Mouse (Mus musculus) right cerebral cortex, adult 2 months (tissue): ENCODE measurements around the gene Mrnip.
A peak's percentile ranks its signal among the peaks of the same experiment; 100 is the strongest.

Experiments used
- DNase-seq, 2 experiments: peaks; one replicate each; pipeline ENCODE4 v3.0.0; 2021 to 2022; ENCODE audit warnings: low spot score in 2 of 2

The Mrnip gene

DNA sequence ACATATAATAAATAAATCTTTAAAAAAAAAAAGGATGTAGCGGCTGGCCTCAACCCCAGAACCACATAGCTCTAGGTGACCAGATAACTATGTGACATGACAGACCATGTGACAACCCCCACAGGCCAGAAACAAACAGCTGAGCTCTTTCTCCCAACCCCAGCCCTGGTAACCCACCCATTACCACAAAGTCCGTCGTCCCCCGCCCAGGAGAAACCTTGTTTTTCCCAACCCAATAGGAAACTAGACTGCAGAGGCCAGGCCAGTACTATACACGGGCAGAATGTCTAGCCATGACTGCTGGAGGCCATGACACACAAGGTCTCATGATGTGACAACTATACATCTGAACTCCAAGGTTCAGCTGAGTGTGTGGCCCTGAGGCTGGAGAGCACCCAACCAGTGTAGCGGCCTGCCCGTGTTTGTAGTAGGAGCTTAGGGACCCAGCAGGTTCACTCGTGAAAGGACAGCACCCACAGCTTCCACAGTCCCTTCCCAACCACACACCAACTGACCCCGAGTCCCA is 29.1 kb downstream of the Mrnip start:
- DNase-seq = no peak

DNA sequence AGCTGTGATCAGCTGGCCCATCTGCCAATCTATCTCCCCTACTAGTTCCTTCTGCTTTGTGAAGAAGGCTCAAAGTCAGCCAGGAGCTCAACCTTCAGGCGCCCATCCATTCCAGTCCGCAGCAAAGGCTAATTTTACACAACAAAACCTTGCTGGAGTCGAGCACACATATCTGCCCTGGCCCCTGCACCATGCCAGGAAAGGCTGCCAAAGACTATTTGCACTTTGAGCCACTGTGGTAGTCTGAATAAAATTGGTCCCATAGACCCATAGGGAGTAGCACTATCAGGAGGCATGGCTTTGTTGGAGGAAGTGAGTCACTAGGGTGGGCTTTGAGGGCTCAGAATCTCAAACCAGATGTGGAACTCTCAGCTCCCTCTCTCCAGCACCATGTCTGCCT is 31.2 kb downstream of the Mrnip start:
- no peak for DNase-seq

- DNase-seq = no peak
These were observed 31.8 kb downstream of the Mrnip start for GRCm38 (mm10) chr11:50206037-50206436.

- DNase-seq = no peak
These were observed 33.1 kb downstream of the Mrnip start for GRCm38 (mm10) chr11:50207344-50207743.

GRCm38 (mm10) chr11:50208039-50208438 is 33.8 kb downstream of the Mrnip start:
- DNase-seq = no peak

GRCm38 (mm10) chr11:50210101-50210504 is 35.9 kb downstream of the Mrnip start:
- peak; percentile 77 to 79 for DNase-seq

DNA sequence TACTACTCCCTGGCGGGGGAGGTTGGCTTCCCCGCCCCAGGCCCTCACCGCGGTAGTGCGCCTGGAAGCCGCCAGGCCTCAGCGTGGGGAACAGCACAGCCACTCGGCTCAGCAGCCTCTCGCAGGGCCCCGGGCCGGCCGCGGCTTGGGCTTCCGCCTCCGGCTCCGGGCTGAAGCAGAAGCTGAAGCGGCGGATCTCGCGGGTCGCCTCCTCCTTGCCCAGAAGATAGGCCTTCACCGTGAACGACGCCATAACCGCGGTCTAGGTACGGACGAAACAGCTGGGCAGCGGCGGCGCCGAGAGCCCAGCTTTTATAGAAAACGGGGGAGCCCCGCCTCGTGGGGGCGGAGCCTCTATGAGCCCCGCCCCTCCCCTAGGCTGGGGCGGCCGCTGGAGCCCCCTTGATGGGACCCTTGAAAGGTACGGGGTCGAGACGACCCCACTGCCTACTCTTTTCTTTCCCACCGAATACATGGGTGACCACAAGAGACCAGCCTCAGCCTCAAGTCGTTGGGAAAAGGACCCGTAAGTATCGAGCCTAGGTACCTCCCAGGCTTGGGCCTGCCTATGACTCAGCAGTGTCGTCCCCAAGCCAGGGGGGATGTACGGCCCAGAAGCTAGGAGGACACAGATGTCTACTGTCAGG is 36.4 kb downstream of the Mrnip start, which contains the start of the genes Sqstm1 and Mgat4b:
TSS of gene Sqstm1 (minus strand) at position 323 of the 647 bp plus-strand sequence.
TSS of gene Mgat4b (plus strand) at position 386 of the 647 bp plus-strand sequence.
- peak; percentile 84 to 89 for DNase-seq

GRCm38 (mm10) chr11:50211322-50212059 is 37.2 kb downstream of the Mrnip start:
- no peak for DNase-seq

GRCm38 (mm10) chr11:50212060-50212739 is 38.0 kb downstream of the Mrnip start:
- no peak for DNase-seq

- DNase-seq = peak in 1 of 2 experiments; percentile 50
These were observed 38.9 kb downstream of the Mrnip start for GRCm38 (mm10) chr11:50212848-50213758.

GRCm38 (mm10) chr11:50214631-50215030 is 40.4 kb downstream of the Mrnip start:
- DNase-seq = no peak

GRCm38 (mm10) chr11:50215633-50216032 is 41.4 kb downstream of the Mrnip start:
- DNase-seq = no peak

- no peak for DNase-seq
These were observed 42.6 kb downstream of the Mrnip start for GRCm38 (mm10) chr11:50216724-50217366.

DNA sequence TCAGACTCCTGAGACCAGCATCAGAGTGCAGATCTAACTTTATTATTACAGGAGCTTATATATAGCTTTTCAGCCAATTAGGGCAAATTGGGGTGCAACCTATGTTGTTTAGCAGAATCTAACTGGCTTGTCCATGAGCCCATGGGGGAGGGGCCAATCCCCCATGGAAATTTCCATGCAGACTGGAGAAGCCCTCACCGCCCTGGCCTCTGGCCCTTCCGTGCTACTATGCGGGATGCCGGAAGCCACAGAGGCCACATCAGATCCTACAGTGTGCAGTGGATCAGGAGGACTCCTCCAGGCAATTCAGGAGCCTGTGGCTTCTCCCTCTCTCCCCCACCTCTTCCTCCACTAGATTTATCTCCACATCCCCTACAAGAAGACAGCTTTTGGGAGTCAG is 43.6 kb downstream of the Mrnip start:
- DNase-seq = no peak

DNA sequence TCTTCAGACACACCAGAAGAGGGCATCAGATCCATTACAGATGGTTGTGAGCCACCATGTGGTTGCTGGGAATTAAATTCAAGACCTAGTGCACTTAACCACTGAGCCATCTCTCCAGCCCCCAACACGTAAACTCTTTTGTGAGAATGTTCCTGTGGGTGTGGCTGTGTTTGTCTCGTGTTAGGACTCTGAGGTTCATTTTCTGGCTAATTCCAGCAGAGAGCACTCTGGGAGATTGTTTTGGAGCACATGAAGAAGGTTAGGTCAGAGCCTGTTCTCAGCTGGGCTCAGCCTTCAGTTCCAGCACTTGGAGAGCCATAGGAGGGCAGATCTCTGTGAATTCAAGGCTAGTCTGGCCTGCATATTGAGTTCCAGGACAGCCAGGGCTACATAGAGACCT is 45.6 kb downstream of the Mrnip start:
- DNase-seq = no peak

- no peak for DNase-seq
These were observed 48.5 kb downstream of the Mrnip start for GRCm38 (mm10) chr11:50222559-50223276.

DNA sequence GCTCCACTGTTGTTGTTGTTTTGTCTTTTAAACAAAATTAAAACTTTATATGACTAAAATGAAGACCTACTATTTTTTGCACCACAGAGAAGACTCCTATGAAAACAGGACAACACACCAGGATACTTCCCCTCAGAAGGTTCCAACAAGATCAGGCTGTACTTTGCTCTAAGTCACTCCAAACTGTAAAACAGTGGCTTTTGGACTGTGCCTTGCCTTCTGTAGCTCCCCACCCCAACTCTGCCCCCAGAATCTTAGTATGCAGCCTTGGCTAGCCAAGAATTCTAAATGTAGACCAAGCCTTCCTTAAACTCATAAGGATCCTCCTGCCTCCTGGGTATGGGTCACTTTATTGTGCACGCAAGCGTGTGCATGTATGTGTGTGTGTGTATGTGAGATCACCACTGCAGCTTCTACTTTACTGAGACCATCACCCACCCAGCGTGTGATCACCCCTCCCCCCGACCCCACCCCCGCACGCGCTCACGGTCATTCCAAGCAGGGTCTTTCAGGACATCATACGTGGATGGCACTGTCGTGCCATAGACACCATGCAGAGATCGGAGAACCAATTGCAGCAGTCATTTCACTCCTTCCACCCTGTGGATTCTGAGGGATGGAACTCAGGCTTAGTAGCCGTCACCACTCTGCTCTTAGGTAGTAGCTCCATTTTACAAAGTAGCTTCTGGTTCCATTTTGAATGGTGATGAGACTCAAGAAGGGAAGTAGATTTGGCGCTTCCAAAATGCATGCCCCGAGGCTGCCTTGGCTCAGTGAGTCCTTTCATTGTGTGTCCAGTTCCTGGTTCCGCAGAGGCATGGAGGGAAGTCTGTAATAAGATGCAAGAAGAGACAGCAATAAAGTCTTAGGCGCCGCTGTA is 49.8 kb downstream of the Mrnip start:
- DNase-seq = no peak

- peak; percentile 70 to 88 for DNase-seq
These were observed 50.7 kb downstream of the Mrnip start for GRCm38 (mm10) chr11:50224671-50225530.
